Mouse (Mus musculus) G1E (cell line): ENCODE results near the gene Nphp1. TPM values are rescaled to one million over a fixed set of nuclear protein-coding genes. Genes with fewer than 3 reads are reported as not detected.

Experiments
- ATAC-seq: 2 replicates; pipeline ENCODE4 v1.8.0; 2016; ENCODE audit warnings: mild to moderate bottlenecking; ENCODE audit not compliant: insufficient number of reproducible peaks, poor library complexity, low FRiP score, severe bottlenecking; ENCODE audit errors: extremely low read depth
- DNase-seq: peaks from one replicate; pipeline ENCODE4 v3.0.0; 2012; ENCODE audit warnings: low spot score
- H3K27me3 ChIP-seq: 2 replicates; pipeline ENCODE4 v1.6.1; 2012; ENCODE audit warnings: mild to moderate bottlenecking, low read length, inconsistent platforms; ENCODE audit not compliant: insufficient read depth
- H3K36me3 ChIP-seq: replicated peaks from 2 replicates; pipeline ENCODE3; 2012; ENCODE audit warnings: mild to moderate bottlenecking, inconsistent platforms
- H3K4me1 ChIP-seq: 2 replicates; pipeline ENCODE4 v1.6.1; 2012; ENCODE audit warnings: low read depth, low read length, inconsistent platforms, mixed read lengths; ENCODE audit not compliant: insufficient read depth
- H3K4me3 ChIP-seq: 2 replicates; pipeline ENCODE4 v1.5.1; 2012; ENCODE audit warnings: low read depth, mild to moderate bottlenecking, inconsistent platforms, low read length, moderate library complexity, mixed read lengths
- H3K9me3 ChIP-seq: replicated peaks from 2 replicates; pipeline ENCODE4 v1.6.1; 2012; ENCODE audit warnings: inconsistent platforms
- CTCF ChIP-seq: IDR thresholded peaks from 2 replicates; pipeline ENCODE4 v1.5.1; 2012; ENCODE audit warnings: low read depth, low read length, inconsistent platforms, mixed read lengths
- GATA1 ChIP-seq: IDR thresholded peaks from 2 replicates; pipeline ENCODE4 v1.6.1; 2012; ENCODE audit warnings: borderline replicate concordance, low read length, inconsistent platforms, mixed read lengths
- GATA2 ChIP-seq: IDR thresholded peaks from 2 replicates; pipeline ENCODE4 v1.6.1; 2012; ENCODE audit warnings: low read depth, low read length, inconsistent platforms, borderline replicate concordance
- POLR2AphosphoS5 ChIP-seq: IDR thresholded peaks from 2 replicates; pipeline ENCODE4 v1.6.1; 2012; ENCODE audit warnings: low read depth, low read length, inconsistent platforms; ENCODE audit not compliant: insufficient replicate concordance
- TAL1 ChIP-seq: conservative IDR thresholded peaks from 2 replicates; pipeline ENCODE4 v1.6.1; 2012; ENCODE audit warnings: low read depth, low read length, inconsistent platforms, mixed read lengths
- polyA plus RNA-seq: library from polyadenylated mRNA; stranded (reverse); fragments of >175 nt; gene quantifications from 2 replicates; pipeline ENCODE4 v1.2.3, GENCODE M21; 2012
- total RNA-seq, 2 experiments: library from RNA; stranded (forward) in 1 of 2; stranded (reverse) in 1 of 2; fragments of 200-1000 nt in 1 of 2; fragments of >200 nt in 1 of 2; fragmentation: Nextera tagmentation in 1 of 2; gene quantifications; 2 replicates each; pipeline ENCODE4 v1.2.3; 2014 to 2017

The Nphp1 gene
- total and polyA plus RNA-seq, 3 experiments = 5.5 to 11.0 (median 9.3) TPM

- ATAC-seq (no peak), DNase-seq (no peak)
- Histone ChIP-seq H3K27me3 (peaks cover 20% of the 10 kb centered on the region), H3K4me3 (no peak overlapping the region), H3K9me3 (no peaks in the 10 kb centered on the region), H3K36me3 (no peaks in the 10 kb centered on the region), H3K4me1 (no peaks in the 10 kb centered on the region)
- TF ChIP-seq GATA2 (no peak), CTCF (no peak), GATA1 (no peak), POLR2AphosphoS5 (no peak), TAL1 (no peak)
Observed at GRCm38 (mm10) chr2:127723193-127723592, 65.5 kb downstream of the Nphp1 start.

DNA sequence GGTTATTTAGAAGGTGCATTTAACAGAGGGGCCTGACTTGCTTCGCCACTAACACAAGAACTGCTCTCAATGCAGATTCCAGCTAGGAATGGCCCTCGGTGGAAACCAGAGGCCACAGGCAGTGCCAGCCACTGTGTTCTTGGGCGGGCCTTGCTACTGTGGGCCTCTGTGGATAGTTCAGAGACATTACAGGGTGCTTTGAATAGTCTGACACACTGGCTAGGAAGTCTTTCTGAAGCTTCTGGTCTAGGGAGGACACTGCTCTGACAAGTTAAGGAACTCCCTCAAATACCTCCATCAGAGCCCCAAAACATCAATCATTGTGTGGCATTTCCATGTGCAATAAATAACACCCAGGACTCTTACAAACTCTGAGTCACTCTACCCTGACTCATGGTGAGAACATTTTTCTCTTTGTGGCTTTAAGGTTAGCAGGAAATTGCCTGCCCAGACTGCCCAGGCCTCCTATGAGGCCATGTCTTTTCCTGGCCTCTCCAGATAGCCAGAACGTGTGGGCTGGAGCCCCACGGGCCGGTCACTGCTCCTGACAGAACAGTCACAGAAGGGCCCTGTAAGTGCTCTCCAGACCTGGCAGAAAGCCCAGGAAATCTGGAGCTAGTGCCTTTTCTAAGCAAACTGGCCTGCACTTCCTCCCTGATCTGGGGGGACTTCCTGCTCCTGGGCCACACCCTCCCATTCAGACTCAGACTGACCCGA is 66.4 kb downstream of the Nphp1 start:
- ATAC-seq (no peak), DNase-seq (no peak)
- no peaks in the 10 kb centered on the region for H3K4me1 ChIP-seq
- H3K9me3 ChIP-seq = no peaks in the 10 kb centered on the region
- TF ChIP-seq GATA1 = no peak
- TF ChIP-seq CTCF = no peak
- no peak for TF ChIP-seq GATA2
- TF ChIP-seq TAL1 = no peak
- TF ChIP-seq POLR2AphosphoS5 = no peak
- no peaks in the 10 kb centered on the region for H3K36me3 ChIP-seq
- peaks cover 20% of the 10 kb centered on the region for H3K27me3 ChIP-seq
- H3K4me3 ChIP-seq = no peak overlapping the region

GRCm38 (mm10) chr2:127718839-127719468 is 69.7 kb downstream of the Nphp1 start:
- ATAC-seq = no peak

GRCm38 (mm10) chr2:127714726-127715125 is 74.0 kb downstream of the Nphp1 start:
- ATAC-seq (no peak), DNase-seq (no peak)
- TF ChIP-seq GATA1 (no peak), TAL1 (no peak), CTCF (no peak), GATA2 (no peak), POLR2AphosphoS5 (no peak)

More at GRCm38 (mm10) chr2:127718839-127719468, 69.7 kb downstream of the Nphp1 start:
- TF ChIP-seq GATA1 = no peak
- no peak for TF ChIP-seq TAL1
- no peak for TF ChIP-seq CTCF
- no peak for TF ChIP-seq POLR2AphosphoS5
- TF ChIP-seq GATA2 = no peak
- DNase-seq = no peak
- Histone ChIP-seq H3K4me1 (no peaks in the 10 kb centered on the region), H3K4me3 (no peak overlapping the region), H3K36me3 (no peaks in the 10 kb centered on the region), H3K9me3 (no peaks in the 10 kb centered on the region), H3K27me3 (peaks cover 20% of the 10 kb centered on the region)

DNA sequence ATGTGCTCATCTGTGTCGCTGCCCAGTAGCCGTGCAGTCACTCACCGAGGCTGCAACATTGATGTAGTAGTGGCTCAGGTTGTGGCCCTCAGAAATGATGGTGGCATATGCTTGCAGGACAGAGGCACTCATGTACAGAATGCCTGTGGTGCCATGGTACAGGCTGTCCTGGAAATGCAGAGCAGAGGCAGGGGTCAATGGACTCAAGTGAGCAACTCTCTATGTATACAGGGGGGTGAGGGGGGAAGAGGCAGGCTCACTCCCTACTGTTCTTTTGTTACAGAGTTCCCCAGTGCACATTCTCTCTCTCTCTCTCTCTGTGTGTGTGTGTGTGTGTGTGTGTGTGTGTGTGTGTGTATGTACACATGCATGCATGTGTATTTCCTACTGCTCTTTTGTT is 79.9 kb downstream of the Nphp1 start:
- Histone ChIP-seq H3K4me3 (no peak overlapping the region), H3K36me3 (no peaks in the 10 kb centered on the region), H3K4me1 (no peaks in the 10 kb centered on the region), H3K9me3 (no peaks in the 10 kb centered on the region), H3K27me3 (peaks cover 19% of the 10 kb centered on the region)
- DNase-seq (no peak), ATAC-seq (no peak)
- TF ChIP-seq POLR2AphosphoS5 (no peak), GATA1 (no peak), CTCF (no peak), GATA2 (no peak), TAL1 (no peak)

More at GRCm38 (mm10) chr2:127714726-127715125, 74.0 kb downstream of the Nphp1 start:
- Histone ChIP-seq H3K4me1 (no peaks in the 10 kb centered on the region), H3K9me3 (no peaks in the 10 kb centered on the region), H3K4me3 (no peak overlapping the region), H3K27me3 (peaks cover 24% of the 10 kb centered on the region), H3K36me3 (no peaks in the 10 kb centered on the region)

GRCm38 (mm10) chr2:127708060-127708459 is 80.6 kb downstream of the Nphp1 start:
- no peak for ATAC-seq
- no peaks in the 10 kb centered on the region for H3K36me3 ChIP-seq
- H3K4me1 ChIP-seq = no peaks in the 10 kb centered on the region
- DNase-seq = no peak
- peaks cover 15% of the 10 kb centered on the region for H3K27me3 ChIP-seq
- H3K4me3 ChIP-seq = no peak overlapping the region
- H3K9me3 ChIP-seq = no peaks in the 10 kb centered on the region
- TF ChIP-seq GATA1 = no peak

DNA sequence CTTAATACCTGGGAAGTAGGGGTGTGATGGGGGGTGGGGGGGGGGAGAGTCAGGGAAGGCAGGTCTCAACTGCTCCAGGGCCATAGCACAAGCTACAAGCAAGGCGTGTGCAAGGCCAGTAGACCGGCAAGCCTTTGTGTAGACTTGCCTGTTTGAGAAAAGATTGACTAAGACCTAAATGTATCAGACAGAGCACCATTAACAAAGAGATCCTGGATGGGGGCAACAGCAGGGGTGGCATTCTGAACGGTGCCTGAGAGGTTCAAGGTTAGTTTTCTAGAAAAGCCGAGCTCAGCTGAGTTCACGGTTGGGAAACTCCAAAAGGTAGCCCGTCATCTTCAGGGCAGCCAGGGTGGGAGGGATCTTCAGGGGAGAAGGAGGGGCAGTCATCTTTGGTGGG is 83.4 kb downstream of the Nphp1 start:
- Histone ChIP-seq H3K9me3 (no peaks in the 10 kb centered on the region), H3K4me1 (no peaks in the 10 kb centered on the region), H3K27me3 (peaks cover 7% of the 10 kb centered on the region), H3K36me3 (no peaks in the 10 kb centered on the region), H3K4me3 (no peak overlapping the region)
- DNase-seq (no peak), ATAC-seq (no peak)
- TF ChIP-seq CTCF (no peak), POLR2AphosphoS5 (no peak), TAL1 (no peak), GATA2 (no peak), GATA1 (no peak)

Other genes with a start within 250 kb of the Nphp1 start
- not detected in 2 replicates for gene Prom2, start 247.4 kb downstream of the Nphp1 start, total RNA-seq (2014; fragmentation: Nextera tagmentation)
- 0.06 and 0.11 TPM in 2 replicates for gene Prom2, start 247.4 kb downstream of the Nphp1 start, total RNA-seq (2017)
- gene Prom2, start 247.4 kb downstream of the Nphp1 start, polyA plus RNA-seq = not detected in 2 replicates
- 5.1 and 6.5 TPM in 2 replicates for gene Zfp661, start 201.8 kb downstream of the Nphp1 start, total RNA-seq (2014; fragmentation: Nextera tagmentation)
- 6.3 and 7.1 TPM in 2 replicates for gene Zfp661, start 201.8 kb downstream of the Nphp1 start, total RNA-seq (2017)
- 0.22 and 0.24 TPM in 2 replicates for gene Zfp661, start 201.8 kb downstream of the Nphp1 start, polyA plus RNA-seq
- 52.3 and 55.8 TPM in 2 replicates for gene Mrps5, start 201.7 kb downstream of the Nphp1 start, total RNA-seq (2014; fragmentation: Nextera tagmentation)
- gene Mrps5, start 201.7 kb downstream of the Nphp1 start, total RNA-seq (2017) = 82.4 and 95.1 TPM in 2 replicates
- 187 and 194 TPM in 2 replicates for gene Mrps5, start 201.7 kb downstream of the Nphp1 start, polyA plus RNA-seq
- not detected in 2 replicates for gene Mal, start 132.2 kb downstream of the Nphp1 start, total RNA-seq (2014; fragmentation: Nextera tagmentation)
- gene Mal, start 132.2 kb downstream of the Nphp1 start, total RNA-seq (2017) = not detected in 2 replicates
- not detected in 2 replicates for gene Mal, start 132.2 kb downstream of the Nphp1 start, polyA plus RNA-seq
- not detected in 2 replicates for gene Mall, start 59.0 kb downstream of the Nphp1 start, total RNA-seq (2014; fragmentation: Nextera tagmentation)
- gene Mall, start 59.0 kb downstream of the Nphp1 start, total RNA-seq (2017) = not detected in 2 replicates
- not detected in 2 replicates for gene Mall, start 59.0 kb downstream of the Nphp1 start, polyA plus RNA-seq
- 10.2 and 12.0 TPM in 2 replicates for gene Mtln, start 3.6 kb upstream of the Nphp1 start, total RNA-seq (2014; fragmentation: Nextera tagmentation)
- 48.8 and 50.2 TPM in 2 replicates for gene Mtln, start 3.6 kb upstream of the Nphp1 start, total RNA-seq (2017)
- gene Mtln, start 3.6 kb upstream of the Nphp1 start, polyA plus RNA-seq = 106 and 136 TPM in 2 replicates
- 117 and 119 TPM in 2 replicates for gene Bub1, start 43.0 kb upstream of the Nphp1 start, total RNA-seq (2014; fragmentation: Nextera tagmentation)
- gene Bub1, start 43.0 kb upstream of the Nphp1 start, total RNA-seq (2017) = 117 and 127 TPM in 2 replicates
- 6.7 and 9.6 TPM in 2 replicates for gene Bub1, start 43.0 kb upstream of the Nphp1 start, polyA plus RNA-seq
- 0.78 TPM in 1 of 2 replicates, not detected in the other for gene Acoxl, start 50.0 kb upstream of the Nphp1 start, total RNA-seq (2014; fragmentation: Nextera tagmentation)
- 0.05 and 0.35 TPM in 2 replicates for gene Acoxl, start 50.0 kb upstream of the Nphp1 start, total RNA-seq (2017)
- gene Acoxl, start 50.0 kb upstream of the Nphp1 start, polyA plus RNA-seq = 0.05 and 0.06 TPM in 2 replicates